Mouse (Mus musculus) brain, embryonic 14.5 days (tissue): ENCODE measurements around the gene Mrps2.

ENCODE experiments used
- CTCF ChIP-seq: fragments of 200-500 bp; IDR thresholded peaks from 2 replicates; pipeline ENCODE4 v1.5.1; 2012; ENCODE audit warnings: inconsistent platforms, mild to moderate bottlenecking, moderate library complexity, borderline replicate concordance; ENCODE audit not compliant: insufficient read depth, insufficient read length; ENCODE audit errors: extremely low read depth
- POLR2A ChIP-seq: fragments of 200-500 bp; IDR thresholded peaks from 2 replicates; pipeline ENCODE4 v1.6.1; 2012; ENCODE audit warnings: mild to moderate bottlenecking, inconsistent platforms, borderline replicate concordance; ENCODE audit not compliant: poor library complexity, insufficient read depth, insufficient read length, severe bottlenecking; ENCODE audit errors: extremely low read depth

- TF ChIP-seq CTCF (no peak), POLR2A (no peak)
These were observed 27.0 kb upstream of the Mrps2 start for GRCm38 (mm10) chr2:28440842-28441241.
